Mouse (Mus musculus): Measurements from ENCODE around the gene Scin.

Scin gene

GRCm38 (mm10) chr12:40106874-40107273 lies 27.2 kb downstream of the Scin start:
- no peak for DNase-seq

DNA sequence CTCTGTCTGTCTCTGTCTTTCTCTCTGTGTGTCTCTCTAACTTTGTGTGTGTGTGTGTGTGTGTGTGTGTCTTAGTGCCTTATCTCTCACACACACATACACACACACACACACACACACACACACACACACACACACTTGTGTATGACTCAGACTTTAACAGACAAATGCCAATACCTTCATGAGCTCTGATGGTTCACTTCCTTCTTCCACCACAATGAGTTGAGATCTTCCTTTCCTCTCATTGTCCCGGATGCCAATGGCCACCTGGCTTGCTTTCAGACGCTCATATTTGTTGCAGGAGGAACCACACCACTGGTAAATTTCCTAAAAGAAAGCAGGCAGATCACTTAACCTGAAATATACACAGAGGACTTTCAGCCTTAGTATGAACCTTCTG lies 29.3 kb downstream of the Scin start:
- DNase-seq: no peak

- no peak for DNase-seq
These were observed 31.7 kb downstream of the Scin start for GRCm38 (mm10) chr12:40102359-40102758.

DNA sequence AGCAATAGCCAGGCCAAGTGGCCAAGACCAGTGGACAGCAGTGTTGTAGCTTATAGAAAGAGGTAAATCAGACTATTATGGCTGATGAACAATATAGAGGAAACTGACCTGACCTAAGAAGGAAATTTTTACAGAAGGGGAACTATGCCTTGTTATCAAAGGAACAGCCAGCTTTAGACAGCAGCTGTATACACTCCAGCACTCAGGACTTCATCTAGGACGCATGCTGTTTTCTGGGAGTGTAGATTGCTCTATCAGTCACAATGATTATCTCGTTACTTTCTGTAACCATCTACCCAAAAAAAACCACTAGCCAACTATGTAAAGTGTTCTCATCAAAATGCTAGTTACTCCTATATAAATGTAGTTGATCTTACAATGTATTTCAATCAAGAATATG lies 34.6 kb downstream of the Scin start:
- DNase-seq: no peak

GRCm38 (mm10) chr12:40097449-40097848 lies 36.6 kb downstream of the Scin start:
- DNase-seq: no peak

- DNase-seq: no peak
These were observed 37.0 kb downstream of the Scin start for GRCm38 (mm10) chr12:40097023-40097422.

DNA sequence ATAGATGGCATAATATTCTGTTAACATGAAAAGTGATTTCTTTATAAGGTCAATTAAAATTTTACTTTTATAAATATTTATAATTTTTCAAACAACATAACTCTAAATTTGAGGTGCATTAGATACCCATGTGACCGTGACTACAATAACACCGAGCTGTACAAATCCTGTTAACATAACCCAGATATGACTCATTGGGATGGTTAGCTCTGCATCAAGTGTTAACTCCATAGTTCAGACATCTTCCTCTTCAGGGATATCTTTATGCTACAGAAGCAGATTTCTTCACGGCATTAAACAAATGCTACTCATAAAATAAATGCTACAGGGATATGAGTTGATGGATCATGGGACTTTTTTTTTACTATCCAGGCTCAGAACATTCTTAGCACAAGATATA lies 37.6 kb downstream of the Scin start:
- no peak for DNase-seq

DNA sequence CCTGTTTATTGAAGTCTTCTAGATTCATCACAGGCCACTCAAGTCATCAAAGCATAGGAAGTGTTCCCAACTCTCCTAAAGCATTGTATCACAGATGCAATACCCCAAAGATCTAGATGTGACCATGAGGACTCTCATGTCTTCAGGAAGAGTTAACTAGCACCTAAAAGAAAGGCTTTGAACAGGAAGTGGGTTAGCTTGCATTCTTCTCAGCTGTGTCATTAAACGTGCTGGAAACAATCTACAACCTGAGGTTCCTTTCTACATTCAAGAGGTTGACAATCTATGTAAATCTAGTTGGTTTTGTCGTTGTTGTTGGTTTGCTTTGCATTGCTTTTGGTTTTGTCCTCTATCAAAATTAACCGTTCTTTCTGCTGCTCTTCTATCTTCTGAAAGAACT lies 44.0 kb downstream of the Scin start:
- no peak for DNase-seq

DNA sequence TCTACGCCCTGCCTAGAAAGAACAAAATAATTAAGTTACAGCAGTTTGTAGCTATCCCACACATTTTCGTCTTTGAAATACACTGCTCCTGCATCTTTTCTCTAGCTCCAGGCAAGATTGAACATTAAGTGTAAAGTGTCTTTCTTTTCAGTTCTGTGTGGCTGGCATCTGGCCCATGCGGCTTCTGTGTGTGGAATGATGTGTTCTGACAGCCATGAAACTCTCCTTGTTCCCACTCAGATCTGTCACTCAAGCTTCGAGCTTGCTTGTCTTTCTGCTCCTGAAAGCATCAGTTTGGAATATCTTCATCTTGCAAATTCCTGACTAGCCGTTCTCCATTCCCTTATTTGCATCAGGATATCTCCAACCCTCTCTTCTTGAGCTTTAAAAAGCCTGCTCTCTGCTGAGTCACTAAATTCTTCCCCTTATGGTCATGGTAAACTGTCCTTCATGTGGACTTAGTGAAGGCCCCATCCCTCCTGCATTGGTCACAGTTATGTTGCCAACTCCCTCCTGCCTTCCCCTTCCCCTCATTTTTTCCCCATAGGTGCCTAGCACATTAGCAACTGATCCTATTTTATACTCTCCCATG lies 48.2 kb downstream of the Scin start:
- no peak for DNase-seq

DNA sequence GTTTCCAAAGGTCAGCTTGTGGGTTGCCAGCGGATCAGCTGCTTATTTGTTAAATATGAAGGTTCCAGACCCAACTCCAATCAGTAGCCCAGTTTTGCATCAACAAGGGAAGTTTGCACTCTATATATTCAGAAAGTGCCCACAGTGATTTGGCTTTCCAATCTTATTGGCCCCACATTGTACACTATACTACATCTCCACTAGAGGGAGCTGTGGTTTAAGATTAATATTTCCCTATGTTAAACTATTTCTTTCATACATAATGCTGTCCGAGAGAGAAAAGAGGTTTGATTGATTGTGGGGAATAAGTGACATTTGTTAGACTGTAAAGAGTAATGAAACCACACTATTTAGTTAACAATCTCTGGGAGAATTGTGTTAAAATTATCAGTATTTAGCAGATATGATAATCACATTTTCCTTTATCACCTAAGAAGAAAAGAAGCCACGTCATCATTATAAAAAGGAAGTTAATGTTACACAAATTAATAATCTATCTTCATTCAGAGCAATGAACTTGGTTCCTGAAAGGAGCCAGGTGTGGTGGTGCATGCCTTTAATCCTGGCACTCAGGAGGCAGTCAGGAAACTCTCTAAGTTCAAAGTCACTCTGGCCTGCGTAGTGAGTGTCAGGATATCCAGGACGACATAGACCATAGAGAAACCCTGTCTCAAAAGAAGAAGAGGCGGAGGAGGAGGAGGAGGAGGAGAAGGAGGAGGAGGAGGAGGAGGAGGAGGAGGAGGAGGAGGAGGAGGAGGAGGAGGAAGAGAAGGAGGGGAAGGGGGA lies 51.4 kb downstream of the Scin start:
- DNase-seq: no peak

DNA sequence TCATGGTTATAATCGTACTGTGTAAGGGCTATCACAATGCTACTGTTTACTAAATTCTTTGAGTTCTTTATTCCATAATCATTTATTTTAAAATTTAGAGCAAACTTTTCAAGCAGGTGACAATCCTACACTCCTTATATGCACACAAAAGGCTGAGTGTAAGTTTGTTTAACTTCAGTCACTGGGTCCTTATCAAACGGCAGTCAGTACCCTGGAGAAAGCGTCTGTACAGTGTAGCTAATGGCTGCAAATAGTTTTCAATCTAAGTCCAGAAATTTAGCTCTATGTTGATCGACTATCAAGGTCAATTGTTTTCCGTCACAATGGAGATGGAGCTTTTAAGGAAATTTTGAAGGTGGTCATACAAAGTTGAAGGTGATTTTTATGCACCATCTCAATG lies 52.0 kb downstream of the Scin start:
- no peak for DNase-seq

- DNase-seq: no peak
These were observed 60.4 kb downstream of the Scin start for GRCm38 (mm10) chr12:40073660-40074059.

DNA sequence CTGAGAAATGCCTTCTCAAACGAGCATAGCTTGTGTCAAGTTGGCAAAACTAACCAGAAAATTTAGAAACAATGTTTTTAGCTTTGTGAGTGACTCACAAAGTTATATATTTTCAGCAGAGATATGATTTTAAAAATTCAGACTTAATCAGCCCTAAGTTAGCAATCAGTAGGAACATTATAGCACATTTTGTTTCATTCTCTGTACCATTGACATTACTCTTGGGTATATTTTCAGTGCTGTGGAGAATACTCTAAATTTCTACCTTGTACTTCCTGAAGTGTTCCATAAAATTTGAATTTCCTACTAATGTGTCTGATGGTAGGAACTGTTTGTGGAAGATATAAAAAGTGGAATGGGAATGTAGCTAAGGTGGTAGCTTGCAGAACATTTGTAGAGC lies 87.0 kb downstream of the Scin start:
- no peak for DNase-seq

GRCm38 (mm10) chr12:40043816-40044585 lies 90.0 kb downstream of the Scin start:
- no peak for DNase-seq

DNA sequence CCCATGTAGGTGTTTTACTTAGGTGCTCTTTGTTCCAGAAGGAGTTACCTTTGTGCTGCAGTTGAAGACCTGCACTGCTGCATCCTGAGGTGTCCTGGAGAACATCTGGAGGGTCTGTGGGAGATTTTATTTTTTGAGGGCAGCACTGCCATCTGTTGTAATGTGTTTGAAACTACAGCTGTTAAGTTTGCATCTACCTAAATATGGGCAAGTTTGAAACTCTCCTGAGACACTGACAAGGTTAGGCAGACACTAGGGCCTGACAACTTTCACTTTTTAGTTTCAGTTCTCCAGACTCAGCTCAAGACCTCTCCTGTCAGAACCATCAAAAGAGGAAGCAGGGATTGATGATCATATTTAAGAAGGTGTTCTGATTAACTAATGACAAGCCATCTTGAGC lies 94.0 kb downstream of the Scin start:
- no peak for DNase-seq

GRCm38 (mm10) chr12:40037876-40038463 lies 96.1 kb downstream of the Scin start, which contains the start of gene Arl4a:
Gene Arl4a, minus strand, starts transcription at chr12:40038025.
- peak; percentile 95 for DNase-seq

DNA sequence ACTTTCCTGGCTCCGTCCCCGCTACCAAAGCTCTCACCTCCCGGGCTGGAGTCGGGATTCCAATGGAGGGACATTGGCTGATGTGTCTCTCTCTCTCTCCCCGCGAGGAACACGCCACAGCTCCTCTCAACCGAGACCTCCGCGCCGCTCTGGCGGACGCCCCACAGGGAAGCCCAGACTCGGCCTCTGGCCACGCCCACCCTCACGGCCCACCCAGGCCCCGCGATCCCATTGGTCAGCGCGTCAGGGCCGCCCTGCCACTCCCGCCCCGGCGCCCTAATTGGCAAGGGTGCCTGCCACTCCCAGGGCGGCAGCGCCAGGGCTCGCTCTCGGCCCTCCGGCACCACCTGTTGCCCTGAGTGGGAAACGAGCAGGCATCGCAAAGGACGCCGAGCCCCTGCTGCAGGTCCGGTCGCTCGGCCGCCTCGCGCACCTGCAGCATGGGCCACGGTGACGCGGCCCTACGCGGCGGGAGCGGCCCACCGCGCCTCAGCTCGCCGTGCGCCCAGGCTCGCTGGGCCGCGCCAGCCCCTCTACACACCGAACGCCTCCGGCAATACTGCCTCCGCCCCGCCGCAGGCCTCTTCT lies 96.7 kb downstream of the Scin start:
- DNase-seq: peak; percentile 100

DNA sequence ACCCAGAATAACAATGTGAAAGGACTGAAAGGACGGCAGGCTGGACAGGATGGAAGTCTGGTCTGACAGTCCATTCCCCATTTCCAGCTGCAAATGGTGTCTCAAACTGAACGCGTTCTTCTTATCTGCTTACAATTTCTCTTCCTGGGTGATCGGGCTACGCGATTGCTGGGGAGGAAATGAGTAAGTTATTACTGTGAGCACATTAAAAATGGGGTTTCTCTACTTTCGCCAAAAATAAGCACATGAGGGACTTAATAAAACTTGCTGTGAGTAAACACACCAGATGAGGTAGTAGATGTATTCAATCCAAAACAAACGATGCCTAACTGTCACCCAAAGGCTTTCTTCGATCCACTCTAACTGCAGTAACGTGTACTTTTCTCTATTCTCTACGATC lies 97.4 kb downstream of the Scin start:
- peak; percentile 38 for DNase-seq

DNA sequence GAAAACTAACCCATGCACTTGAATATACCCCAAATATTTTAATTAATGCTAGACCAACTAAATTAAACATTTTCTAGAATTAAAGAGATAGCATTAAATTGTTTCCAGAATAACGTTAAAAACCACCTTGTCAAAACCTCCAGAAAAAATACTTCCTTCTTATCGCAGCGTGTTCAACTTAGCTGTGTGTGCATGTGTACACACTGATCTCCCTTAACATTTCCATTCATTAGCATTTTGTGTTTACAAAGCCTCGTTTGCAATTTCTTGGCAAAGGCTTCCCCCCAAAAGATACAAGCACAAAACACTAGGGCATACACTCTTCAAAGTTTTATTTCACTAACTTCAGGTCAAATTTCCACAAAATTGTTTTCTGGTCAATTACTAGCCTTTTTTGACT lies 98.5 kb downstream of the Scin start:
- DNase-seq: no peak

GRCm38 (mm10) chr12:40029201-40029600 lies 104.8 kb downstream of the Scin start:
- DNase-seq: no peak

- DNase-seq: no peak
These were observed 106.2 kb downstream of the Scin start for GRCm38 (mm10) chr12:40027846-40028245.

DNA sequence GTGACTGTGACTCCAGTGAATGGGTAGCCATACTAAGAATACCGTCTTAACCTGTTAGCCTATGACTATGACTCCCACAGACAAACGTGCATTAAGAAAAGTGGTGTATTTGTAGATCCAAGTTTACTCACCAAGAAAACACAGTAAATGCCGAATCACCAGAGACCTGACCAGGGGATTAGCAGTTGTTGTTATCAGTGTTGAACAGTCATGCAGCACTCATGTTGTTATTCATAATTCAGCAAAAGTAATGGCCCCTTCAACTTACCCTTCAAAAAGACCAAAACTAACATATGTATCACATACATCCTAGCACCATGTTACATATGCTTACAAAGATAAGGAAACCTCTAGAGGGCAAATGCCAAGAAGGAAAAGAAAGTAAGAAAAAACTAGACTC lies 106.6 kb downstream of the Scin start:
- DNase-seq: no peak

GRCm38 (mm10) chr12:40023918-40024317 lies 110.1 kb downstream of the Scin start:
- DNase-seq: no peak

Data from kidney, postnatal 10 days (tissue).